Mouse (Mus musculus) 416B (cell line): Measurements from ENCODE around the gene Hao1.

ENCODE experiments used
- DNase-seq: peaks from one replicate; pipeline ENCODE4 v3.0.0; 2011; ENCODE audit warnings: low read depth

Hao1 gene

GRCm38 (mm10) chr2:134462321-134462720 is 91.8 kb downstream of the Hao1 start:
- no peak for DNase-seq

GRCm38 (mm10) chr2:134460831-134461230 is 93.3 kb downstream of the Hao1 start:
- peak; percentile 15 for DNase-seq

GRCm38 (mm10) chr2:134456065-134456505 is 98.1 kb downstream of the Hao1 start:
- DNase-seq: no peak

GRCm38 (mm10) chr2:134452748-134453147 is 101.4 kb downstream of the Hao1 start:
- no peak for DNase-seq

DNA sequence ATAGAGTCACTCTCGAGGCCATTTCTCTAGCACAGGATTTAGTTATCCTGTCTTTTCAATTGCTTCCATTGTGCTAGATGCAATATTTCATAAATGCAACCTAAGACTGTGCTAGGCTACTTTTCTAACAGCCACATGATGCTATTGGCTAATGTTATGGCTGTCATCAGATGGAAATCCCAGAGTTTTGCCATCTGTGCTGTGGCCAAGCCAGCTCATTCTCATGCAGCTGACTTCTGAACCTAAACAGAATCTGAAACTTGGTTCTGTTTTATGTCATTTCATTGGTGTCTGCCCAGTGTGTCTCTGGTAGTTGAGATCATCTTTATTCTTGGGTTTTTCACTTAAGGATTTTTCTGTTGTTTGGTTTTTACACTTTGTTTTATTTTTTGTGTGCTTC is 103.2 kb downstream of the Hao1 start:
- no peak for DNase-seq
